Mouse (Mus musculus) thymus, postnatal 14 days (tissue): ENCODE data around the gene Gjb2.
A peak's percentile ranks its signal among the peaks of the same experiment; 100 is the strongest.

ENCODE experiments used
- DNase-seq: peaks from one replicate; pipeline ENCODE4 v3.0.0; 2021

Gjb2 gene

GRCm38 (mm10) chr14:57104106-57105023, at the start of gene Gjb2:
Gjb2 (minus strand) TSS chr14:57104702.
- peak; percentile 36 for DNase-seq

- DNase-seq = no peak
These were observed 41.2 kb upstream of the Gjb2 start for GRCm38 (mm10) chr14:57145741-57146140.

DNA sequence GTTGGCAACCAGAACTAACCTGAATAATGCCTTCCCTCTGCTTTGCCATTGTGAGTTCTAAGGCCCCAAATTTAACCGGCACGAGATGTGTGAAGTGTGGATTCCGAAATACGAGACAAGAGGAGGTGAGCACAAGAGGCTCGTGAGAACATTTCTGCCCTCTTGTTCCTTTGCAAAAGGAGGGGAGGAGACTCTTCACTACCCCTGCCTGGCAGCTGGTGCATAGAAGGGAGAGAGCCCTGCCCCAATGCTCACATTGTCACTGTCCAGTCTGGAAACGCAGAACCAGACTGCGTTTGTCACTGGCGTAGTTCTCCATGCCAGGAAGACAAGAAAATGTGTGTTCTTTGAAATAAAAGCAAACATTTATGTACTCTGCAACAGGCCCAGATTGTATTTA, 30.8 kb upstream of the Gjb2 start:
- DNase-seq = no peak

GRCm38 (mm10) chr14:57133161-57133661, 28.7 kb upstream of the Gjb2 start, which contains the start of gene Gjb6:
Gjb6 (minus strand) TSS chr14:57133611.
- no peak for DNase-seq

- no peak for DNase-seq
These were observed 22.9 kb upstream of the Gjb2 start for GRCm38 (mm10) chr14:57127383-57127782.

DNA sequence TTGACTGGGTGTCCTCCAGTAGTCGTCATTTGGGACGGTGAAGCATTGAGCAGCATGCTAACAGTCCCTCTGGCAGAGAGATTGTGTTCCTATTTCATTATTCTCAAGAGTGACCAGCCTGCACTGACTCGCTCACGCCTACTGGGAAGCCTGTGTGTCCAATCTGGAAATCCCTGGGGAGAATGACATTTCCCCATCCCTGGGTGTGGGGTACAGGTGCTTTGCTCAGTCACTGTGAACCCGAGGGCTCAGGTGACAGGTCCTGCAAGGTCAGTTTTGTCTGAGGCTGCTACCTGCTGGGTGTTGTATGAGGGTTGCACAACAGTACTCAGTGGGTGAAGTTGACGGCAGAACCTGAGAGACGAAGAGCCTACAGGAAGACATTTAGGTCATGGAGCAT, 17.8 kb upstream of the Gjb2 start:
- DNase-seq = no peak

GRCm38 (mm10) chr14:57115823-57116544, 11.5 kb upstream of the Gjb2 start, which contains the start of gene Gm4491:
Gm4491 (minus strand) TSS chr14:57115883.
- DNase-seq = no peak

- peak; percentile 39 for DNase-seq
These were observed 4.7 kb upstream of the Gjb2 start for GRCm38 (mm10) chr14:57109194-57109593.

DNA sequence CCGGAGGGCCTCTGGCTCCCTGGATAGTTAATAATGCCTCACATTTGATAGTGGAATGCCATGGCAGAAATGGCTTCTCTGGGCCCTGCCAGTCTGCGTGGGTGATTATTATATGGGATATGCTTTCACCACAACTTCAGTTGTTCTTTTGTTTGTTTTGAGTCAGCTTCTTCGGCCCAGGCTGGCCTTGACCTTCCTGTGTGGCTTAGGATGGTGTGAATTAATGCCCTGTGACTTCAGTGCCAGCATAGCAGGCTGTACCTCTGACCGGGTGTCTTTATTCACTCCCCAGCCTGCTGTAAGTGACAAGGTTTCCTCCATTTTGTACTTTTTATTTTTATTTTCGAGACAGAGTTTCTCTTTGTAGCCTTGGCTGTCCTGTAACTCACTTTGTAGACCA, 3.4 kb upstream of the Gjb2 start:
- DNase-seq = no peak

GRCm38 (mm10) chr14:57107091-57107490, 2.6 kb upstream of the Gjb2 start:
- no peak for DNase-seq

GRCm38 (mm10) chr14:57105721-57106120, 1.2 kb upstream of the Gjb2 start:
- no peak for DNase-seq

DNA sequence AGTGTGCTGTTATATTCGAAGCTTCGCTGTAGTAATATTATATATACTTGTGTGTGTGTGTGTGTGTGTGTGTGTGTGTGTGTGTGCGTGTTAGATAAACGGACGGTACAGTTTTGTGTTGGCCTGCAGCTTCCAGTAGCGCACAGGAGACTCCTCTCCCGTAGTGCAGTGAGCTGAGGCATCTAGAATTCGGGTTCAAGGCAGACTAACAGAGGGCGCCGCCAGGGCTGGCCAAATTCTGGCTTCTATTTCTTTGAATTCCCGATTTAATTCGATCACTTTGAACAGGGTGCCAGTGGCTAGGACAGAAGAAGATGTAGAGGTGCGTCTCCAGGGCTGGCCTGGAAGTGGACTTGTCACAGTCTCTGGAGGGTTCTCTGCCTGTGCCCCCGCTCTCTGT, 609 bp upstream of the Gjb2 start:
- no peak for DNase-seq

GRCm38 (mm10) chr14:57103711-57104105, 794 bp downstream of the Gjb2 start:
- DNase-seq = peak; percentile 7

- DNase-seq = no peak
These were observed 1.4 kb downstream of the Gjb2 start for GRCm38 (mm10) chr14:57103121-57103520.

GRCm38 (mm10) chr14:57101623-57102022, 2.9 kb downstream of the Gjb2 start:
- no peak for DNase-seq

- no peak for DNase-seq
These were observed 8.6 kb downstream of the Gjb2 start for GRCm38 (mm10) chr14:57095855-57096254.

- DNase-seq = peak; percentile 68
These were observed 11.5 kb downstream of the Gjb2 start for GRCm38 (mm10) chr14:57093029-57093428.

DNA sequence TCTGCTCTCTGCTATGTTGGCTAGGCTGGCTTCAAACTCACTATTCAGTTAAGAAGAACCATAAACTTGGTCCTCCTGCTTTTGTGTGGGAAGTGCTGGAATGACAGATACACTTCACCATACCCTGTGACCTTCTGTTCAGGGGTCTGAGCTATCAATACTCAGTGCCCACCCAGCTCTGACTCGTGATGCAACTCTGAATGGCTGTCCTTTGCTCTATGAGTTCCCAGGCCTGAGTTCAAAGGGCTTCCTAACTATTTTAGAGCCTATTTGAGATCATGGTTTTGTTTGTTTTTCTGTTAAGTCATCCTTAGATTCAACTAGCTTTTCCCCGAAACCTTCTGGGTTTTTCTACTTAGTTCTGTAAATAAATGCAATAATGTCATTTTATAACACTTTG, 14.5 kb downstream of the Gjb2 start:
- DNase-seq = no peak

DNA sequence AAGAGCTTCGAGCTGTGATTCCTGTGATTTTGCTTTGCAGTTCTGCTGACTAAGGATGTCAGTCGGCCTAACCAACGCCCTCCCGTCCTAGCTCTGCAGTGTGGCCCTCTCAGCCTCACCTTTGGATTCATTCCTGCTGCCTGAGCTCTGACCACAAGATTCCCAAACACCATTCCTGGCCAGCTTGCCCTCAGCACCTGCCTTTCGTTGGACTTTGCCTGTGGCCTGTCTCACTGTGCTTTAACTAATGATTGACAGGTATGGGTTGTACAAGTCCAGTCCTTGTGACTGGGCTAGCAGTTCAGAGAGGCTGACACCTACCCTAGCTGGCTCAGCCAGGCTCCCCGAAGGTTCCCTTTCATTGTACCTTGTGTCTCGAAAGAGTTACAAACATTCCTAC, 15.4 kb downstream of the Gjb2 start:
- no peak for DNase-seq

DNA sequence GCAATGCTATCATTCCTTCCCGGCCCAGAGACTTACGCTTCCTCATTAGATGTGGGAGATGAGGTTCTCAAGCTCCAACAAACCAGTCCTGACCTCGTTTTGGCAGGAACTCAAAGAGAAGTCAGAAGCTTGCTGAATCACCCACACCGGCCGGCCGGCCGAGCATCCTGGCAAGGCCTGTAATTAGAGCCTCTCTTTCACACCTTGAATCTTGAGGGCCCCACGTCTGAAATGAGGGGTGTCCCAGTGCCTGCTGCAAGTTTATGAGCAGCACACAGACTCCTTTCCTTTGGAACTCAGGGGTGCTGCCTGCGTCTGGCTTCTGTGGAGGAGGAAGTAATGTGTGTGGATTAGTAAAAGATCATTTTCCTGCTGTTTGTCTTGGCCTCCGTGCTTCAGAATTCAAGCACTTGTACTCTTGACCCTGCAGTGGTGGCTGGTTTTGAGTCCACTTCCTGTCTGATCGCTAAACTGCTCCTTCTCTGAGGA, 20.3 kb downstream of the Gjb2 start:
- DNase-seq = no peak

DNA sequence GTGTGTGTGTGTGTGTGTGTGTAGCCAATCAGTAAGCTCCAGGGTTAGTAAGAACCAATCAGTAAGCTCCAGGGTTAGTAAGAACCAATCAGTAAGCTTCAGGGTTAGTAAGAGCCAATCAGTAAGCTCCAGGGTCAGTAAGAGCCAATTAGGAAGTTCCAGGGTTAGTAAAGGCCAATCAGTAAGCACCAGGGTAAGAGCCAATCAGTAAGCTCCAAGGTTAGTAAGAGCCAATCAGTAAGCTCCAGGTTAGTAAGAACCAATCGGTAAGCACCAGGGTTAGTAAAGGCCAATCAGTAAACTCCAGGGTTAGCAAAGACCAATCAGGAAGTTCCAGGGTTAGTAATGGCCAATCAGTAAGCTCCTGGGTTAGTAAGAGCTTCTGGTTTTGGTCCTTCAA, 21.6 kb downstream of the Gjb2 start:
- DNase-seq = no peak

DNA sequence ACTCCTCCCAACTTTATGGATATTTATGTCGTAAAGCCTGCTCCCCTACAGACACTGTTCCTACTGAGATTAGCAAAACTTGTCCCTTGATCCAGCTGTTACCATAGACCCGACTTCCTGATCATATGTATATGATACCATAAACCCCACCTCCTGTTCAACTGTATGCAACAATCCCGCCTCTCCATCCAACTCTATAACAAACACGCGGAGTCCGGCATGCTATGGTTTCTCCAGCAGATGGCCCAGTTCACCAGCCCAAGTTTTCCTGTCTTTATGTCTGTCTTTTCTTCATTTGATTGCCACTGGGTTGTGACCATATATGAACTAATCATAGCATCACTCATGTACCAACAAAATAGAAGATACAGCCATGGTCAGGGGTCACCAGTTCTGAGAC, 29.0 kb downstream of the Gjb2 start:
- DNase-seq = no peak

- DNase-seq = peak; percentile 69
These were observed 34.6 kb downstream of the Gjb2 start for GRCm38 (mm10) chr14:57069906-57070305.

DNA sequence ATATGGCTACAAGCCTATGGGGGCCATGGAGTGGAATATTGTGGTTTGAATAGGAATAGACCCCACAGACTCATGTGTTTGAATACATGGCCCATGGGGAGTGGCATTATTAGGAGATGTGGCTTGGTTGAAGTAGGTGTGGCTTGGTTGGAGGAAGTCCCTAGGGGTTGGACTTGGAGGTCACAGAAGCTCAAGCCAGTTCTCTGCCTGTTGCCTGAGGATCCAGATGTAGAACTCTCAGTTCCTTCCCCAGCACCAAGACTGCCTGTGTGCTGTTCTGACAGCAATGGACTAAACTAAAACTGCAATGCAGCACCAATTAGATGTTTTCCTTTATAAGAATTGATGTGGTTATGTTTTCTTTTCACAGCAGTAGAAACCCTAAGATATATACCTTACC, 38.4 kb downstream of the Gjb2 start:
- DNase-seq = no peak
